Mouse (Mus musculus) C2C12 (cell line): ENCODE measurements at regions not wholly inside any gene's neighbourhood (a gene's known extent, or its start where the extent isn't known, plus 50 kb on each side); places are given as distances from the start of the nearest gene placed in this dataset.

Experiments
- H3K27me3 ChIP-seq: one replicate; pipeline ENCODE4 v1.6.1; 2011; ENCODE audit not compliant: control insufficient read depth, insufficient read depth, insufficient read length
- H3K36me3 ChIP-seq: one replicate; pipeline ENCODE4 v1.6.1; 2011; ENCODE audit not compliant: control insufficient read depth, insufficient read depth
- H3K4me3 ChIP-seq: one replicate; pipeline ENCODE4 v1.5.1; 2011; ENCODE audit warnings: mild to moderate bottlenecking, control low read depth; ENCODE audit not compliant: poor library complexity, insufficient read depth, severe bottlenecking
- H3K79me2 ChIP-seq: one replicate; pipeline ENCODE4 v1.6.1; 2011; ENCODE audit not compliant: control insufficient read depth, insufficient read depth
- H3K79me3 ChIP-seq: one replicate; pipeline ENCODE4 v1.6.1; 2011; ENCODE audit warnings: low read depth, control low read depth
- H3ac ChIP-seq: one replicate; pipeline ENCODE3; 2011; ENCODE audit warnings: low read depth; ENCODE audit not compliant: control insufficient read depth, insufficient read length
- CEBPB ChIP-seq: IDR thresholded peaks from one replicate; pipeline ENCODE4 v1.6.1; 2011; ENCODE audit warnings: low read depth, mild to moderate bottlenecking, control low read depth, moderate library complexity
- CTCF ChIP-seq: IDR thresholded peaks from one replicate; pipeline ENCODE4 v1.5.1; 2011; ENCODE audit not compliant: control insufficient read depth, insufficient read depth, insufficient read length
- FOSL1 ChIP-seq: IDR thresholded peaks from one replicate; pipeline ENCODE4 v1.8.0; 2011; ENCODE audit warnings: mild to moderate bottlenecking, low read length; ENCODE audit not compliant: poor library complexity, insufficient read depth, severe bottlenecking
- MAX ChIP-seq: IDR thresholded peaks from one replicate; pipeline ENCODE4 v1.6.1; 2011; ENCODE audit warnings: mild to moderate bottlenecking, control low read depth
- MYOD1 ChIP-seq: IDR thresholded peaks from one replicate; pipeline ENCODE4 v1.6.1; 2011; ENCODE audit warnings: low read depth; ENCODE audit not compliant: control insufficient read depth, insufficient read length
- MYOG ChIP-seq: IDR thresholded peaks from one replicate; pipeline ENCODE4 v1.6.1; 2011; ENCODE audit not compliant: control insufficient read depth, insufficient read length; ENCODE audit errors: extremely low read depth
- USF1 ChIP-seq: IDR thresholded peaks from one replicate; pipeline ENCODE4 v1.6.1; 2011; ENCODE audit warnings: low read depth, mild to moderate bottlenecking, control low read depth, moderate library complexity

DNA sequence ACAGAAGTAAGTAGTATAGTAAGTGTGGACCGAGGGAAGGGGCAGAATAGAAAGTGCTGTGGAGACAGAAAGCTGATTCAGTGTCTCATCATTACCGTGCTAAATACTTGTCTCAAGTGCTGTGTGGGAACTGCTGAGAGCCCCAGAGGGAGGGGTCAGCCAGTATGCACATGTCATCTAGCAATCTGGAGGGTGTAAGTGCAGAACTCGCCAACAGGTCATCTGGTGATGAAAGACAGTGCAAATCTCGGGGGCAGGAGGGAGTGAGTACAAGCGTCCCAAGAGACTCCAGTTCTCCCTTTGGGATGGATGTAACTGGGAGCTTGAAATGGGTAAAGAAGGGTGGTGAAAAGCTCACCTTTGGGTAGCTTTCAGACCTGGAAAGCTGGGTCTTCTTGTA, 535.7 kb downstream of the Bcl11a start:
- TF ChIP-seq USF1 (no peak), MAX (no peak), FOSL1 (no peak), MYOG (no peak), CTCF (no peak), CEBPB (no peak), MYOD1 (no peak)
- H3K79me3 ChIP-seq, result no peaks in the 10 kb centered on the region
- H3ac ChIP-seq, result no peak overlapping the region
- no peaks in the 10 kb centered on the region for H3K79me2 ChIP-seq
- H3K4me3 ChIP-seq, result no peak overlapping the region
- H3K27me3 ChIP-seq, result no peaks in the 10 kb centered on the region
- H3K36me3 ChIP-seq, result no peaks in the 10 kb centered on the region

- no peaks in the 10 kb centered on the region for H3K79me2 ChIP-seq
Observed at GRCm38 (mm10) chr11:24615436-24615835, 537.6 kb downstream of the Bcl11a start.

GRCm38 (mm10) chr11:24618586-24618985, 540.7 kb downstream of the Bcl11a start:
- no peaks in the 10 kb centered on the region for H3K79me2 ChIP-seq
- TF ChIP-seq MYOG, result no peak
- TF ChIP-seq MAX, result no peak
- TF ChIP-seq FOSL1, result no peak
- no peak for TF ChIP-seq CTCF
- TF ChIP-seq MYOD1, result no peak
- TF ChIP-seq USF1, result no peak
- no peak for TF ChIP-seq CEBPB
- H3K27me3 ChIP-seq, result no peaks in the 10 kb centered on the region
- H3K4me3 ChIP-seq, result no peak overlapping the region
- H3K79me3 ChIP-seq, result no peaks in the 10 kb centered on the region
- no peak overlapping the region for H3ac ChIP-seq
- no peaks in the 10 kb centered on the region for H3K36me3 ChIP-seq

More at GRCm38 (mm10) chr11:24615436-24615835, 537.6 kb downstream of the Bcl11a start:
- Histone ChIP-seq H3K4me3 (no peak overlapping the region), H3K79me3 (no peaks in the 10 kb centered on the region), H3ac (no peak overlapping the region), H3K27me3 (no peaks in the 10 kb centered on the region), H3K36me3 (no peaks in the 10 kb centered on the region)
- TF ChIP-seq CTCF (no peak), USF1 (no peak), MAX (no peak), FOSL1 (no peak), MYOG (no peak), CEBPB (no peak), MYOD1 (no peak)

DNA sequence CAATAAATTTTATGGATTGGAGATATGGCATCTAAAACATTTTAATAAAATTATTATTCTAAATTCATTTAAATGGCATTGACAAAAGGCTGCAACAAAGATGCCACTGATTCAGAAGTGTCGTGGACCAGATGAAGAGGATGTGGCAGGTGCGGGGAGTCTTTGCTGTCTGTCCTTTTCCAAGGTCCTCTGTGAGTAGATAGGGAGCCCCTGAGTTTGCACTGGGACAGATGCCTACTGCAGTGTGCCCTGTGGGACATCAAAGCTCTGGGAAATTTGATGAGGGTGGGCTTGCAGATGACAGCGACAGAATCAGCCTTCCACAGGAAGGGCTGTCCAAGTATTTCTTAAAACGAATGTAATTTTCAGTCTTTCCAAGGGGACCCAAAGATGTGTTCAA, 541.2 kb downstream of the Bcl11a start:
- Histone ChIP-seq H3K79me2 (no peaks in the 10 kb centered on the region), H3K79me3 (no peaks in the 10 kb centered on the region), H3K36me3 (no peaks in the 10 kb centered on the region), H3ac (no peak overlapping the region), H3K4me3 (no peak overlapping the region), H3K27me3 (no peaks in the 10 kb centered on the region)
- TF ChIP-seq MAX (no peak), USF1 (no peak), CTCF (no peak), MYOG (no peak), FOSL1 (no peak), CEBPB (no peak)

- no peaks in the 10 kb centered on the region for H3K79me3 ChIP-seq
- no peaks in the 10 kb centered on the region for H3K27me3 ChIP-seq
- TF ChIP-seq MYOD1, result no peak
- TF ChIP-seq CEBPB, result no peak
- TF ChIP-seq MYOG, result no peak
- TF ChIP-seq MAX, result no peak
- TF ChIP-seq FOSL1, result no peak
- TF ChIP-seq USF1, result no peak
- TF ChIP-seq CTCF, result no peak
- no peaks in the 10 kb centered on the region for H3K79me2 ChIP-seq
- no peak overlapping the region for H3ac ChIP-seq
- no peaks in the 10 kb centered on the region for H3K36me3 ChIP-seq
- H3K4me3 ChIP-seq, result no peak overlapping the region
Observed at GRCm38 (mm10) chr11:24628619-24629018, 550.8 kb downstream of the Bcl11a start.

- H3ac ChIP-seq, result no peak overlapping the region
- H3K4me3 ChIP-seq, result no peak overlapping the region
- TF ChIP-seq CTCF (no peak), MYOD1 (no peak), USF1 (no peak), MAX (no peak), MYOG (no peak), CEBPB (no peak), FOSL1 (no peak)
- no peaks in the 10 kb centered on the region for H3K27me3 ChIP-seq
- no peaks in the 10 kb centered on the region for H3K79me2 ChIP-seq
- no peaks in the 10 kb centered on the region for H3K79me3 ChIP-seq
- H3K36me3 ChIP-seq, result no peaks in the 10 kb centered on the region
Observed at GRCm38 (mm10) chr11:24629431-24629830, 551.6 kb downstream of the Bcl11a start.
